Mouse (Mus musculus) neural tube, embryonic 11.5 days (tissue): ENCODE measurements around the gene Actn4. TPM values are rescaled to one million over a fixed set of nuclear protein-coding genes. Genes with fewer than 3 reads are reported as not detected.

Experiments
- ATAC-seq: fragments of 200-750 bp; cut with Nextera tagmentation; 2 replicates; pipeline ENCODE4 v1.8.0; 2017; ENCODE audit warnings: moderate number of reproducible peaks, mild to moderate bottlenecking, moderate TSS enrichment, moderate library complexity; ENCODE audit not compliant: insufficient read depth, low FRiP score, low TSS enrichment
- DNase-seq: peaks from one replicate; pipeline ENCODE4 v3.0.0-alpha.2; 2015; ENCODE audit warnings: low spot score
- H3K27ac ChIP-seq: fragments of 300-500 bp; sonication (generic); 2 replicates; pipeline ENCODE4 v1.5.1; 2014; ENCODE audit warnings: low read depth, mild to moderate bottlenecking, low read length
- H3K27me3 ChIP-seq: fragments of 300-500 bp; sonication (generic); 2 replicates; pipeline ENCODE4 v1.6.1; 2014; ENCODE audit warnings: mild to moderate bottlenecking, low read length, mixed read lengths; ENCODE audit not compliant: control insufficient read depth, insufficient read depth
- H3K36me3 ChIP-seq: fragments of 300-500 bp; sonication (generic); 2 replicates; pipeline ENCODE4 v1.6.1; 2014; ENCODE audit warnings: mild to moderate bottlenecking, low read length, moderate library complexity, mixed read lengths; ENCODE audit not compliant: control insufficient read depth, insufficient read depth
- H3K4me1 ChIP-seq: fragments of 300-500 bp; sonication (generic); 2 replicates; pipeline ENCODE4 v1.6.1; 2014; ENCODE audit warnings: low read length, mixed read lengths; ENCODE audit not compliant: control insufficient read depth, insufficient read depth
- H3K4me2 ChIP-seq: fragments of 300-500 bp; sonication (generic); 2 replicates; pipeline ENCODE4 v1.6.1; 2014; ENCODE audit warnings: low read depth, mild to moderate bottlenecking, moderate library complexity
- H3K4me3 ChIP-seq: fragments of 300-500 bp; sonication (generic); 2 replicates; pipeline ENCODE4 v1.5.1; 2014; ENCODE audit warnings: low read depth, low read length
- H3K9ac ChIP-seq: fragments of 300-500 bp; sonication (generic); 2 replicates; pipeline ENCODE4 v1.6.1; 2014; ENCODE audit warnings: mild to moderate bottlenecking, low read length
- H3K9me3 ChIP-seq: fragments of 300-500 bp; sonication (generic); 2 replicates; pipeline ENCODE4 v1.6.1; 2016; ENCODE audit warnings: low read length; ENCODE audit not compliant: control insufficient read depth
- WGBS: fragments of 180-500 bp; shearing (Covaris S2); extraction: QIAGEN DNeasy Blood & Tissue Kit; methylation state at CpG from one replicate; pipeline ENCODE4 v1.1.7; 2014; 5-methylcytosine and 5-hydroxymethylcytosine counted together
- polyA plus RNA-seq: library from polyadenylated mRNA; unstranded; fragments of >200 nt; fragmentation: Nextera tagmentation; extraction: Ambion mirVana; gene quantifications from 2 replicates; pipeline ENCODE4 v1.2.1, GENCODE M21; 2014

The Actn4 gene
- polyA plus RNA-seq, 1 experiment from 2014 or later = 201 TPM

GRCm38 (mm10) chr7:28939418-28940183 lies 22.5 kb downstream of the Actn4 start:
- Histone ChIP-seq H3K4me3 (no peak overlapping the region), H3K4me1 (peaks cover 13% of the 10 kb centered on the region; the same call in 1 of the 2 replicates), H3K9me3 (no peaks in the 10 kb centered on the region), H3K4me2 (no peak overlapping the region), H3K9ac (no peak overlapping the region), H3K36me3 (no peaks in the 10 kb centered on the region; the same call in 1 of the 2 replicates), H3K27me3 (no peaks in the 10 kb centered on the region), H3K27ac (no peak overlapping the region)
- DNase-seq = no peak
- ATAC-seq = no peak
- 89% methylated on average over 7 of the region's 7 CpGs for WGBS

DNA sequence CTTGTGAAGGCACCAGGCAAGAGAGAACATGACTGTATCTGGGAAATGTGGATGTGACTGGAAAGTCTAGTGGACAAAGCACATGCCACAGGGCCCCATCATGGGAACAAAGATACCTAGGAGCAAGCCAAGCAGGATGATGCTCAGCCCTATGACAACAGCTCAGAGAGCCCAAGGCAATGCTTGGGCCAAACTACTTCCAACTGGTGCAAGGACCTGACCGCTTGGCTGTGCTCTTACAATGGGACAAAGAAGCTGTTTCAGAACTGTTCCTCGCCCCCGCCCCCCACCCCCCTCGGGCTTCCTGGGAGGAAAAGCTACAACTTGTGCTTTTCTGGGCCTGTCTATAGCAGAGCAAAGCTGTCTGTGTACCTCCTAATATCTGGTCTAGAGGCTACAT lies 23.5 kb downstream of the Actn4 start:
- no peak overlapping the region for H3K9ac ChIP-seq
- no peak overlapping the region for H3K4me2 ChIP-seq
- ATAC-seq (no peak), DNase-seq (no peak)
- H3K27ac ChIP-seq = 0 out of 2 replicates have a peak overlapping the region, but pooled peaks have one; percentile 17
- no peak overlapping the region for H3K4me3 ChIP-seq
- H3K36me3 ChIP-seq = no peaks in the 10 kb centered on the region; the same call in 1 of the 2 replicates
- 81% methylated on average over 4 of the region's 4 CpGs for WGBS
- peaks cover 13% of the 10 kb centered on the region; the same call in 1 of the 2 replicates for H3K4me1 ChIP-seq
- H3K27me3 ChIP-seq = no peaks in the 10 kb centered on the region
- H3K9me3 ChIP-seq = no peaks in the 10 kb centered on the region

- Histone ChIP-seq H3K9me3 (no peaks in the 10 kb centered on the region), H3K36me3 (no peaks in the 10 kb centered on the region; the same call in 1 of the 2 replicates), H3K27ac (peak overlapping the region; percentile 39; the same call in 1 of the 2 replicates), H3K4me1 (peaks cover 13% of the 10 kb centered on the region; the same call in 1 of the 2 replicates), H3K4me3 (no peak overlapping the region), H3K9ac (no peak overlapping the region), H3K27me3 (no peaks in the 10 kb centered on the region), H3K4me2 (no peak overlapping the region)
- 72% methylated on average over 4 of the region's 4 CpGs for WGBS
- ATAC-seq (no peak), DNase-seq (no peak)
These were observed 25.4 kb downstream of the Actn4 start for GRCm38 (mm10) chr7:28936787-28937186.

DNA sequence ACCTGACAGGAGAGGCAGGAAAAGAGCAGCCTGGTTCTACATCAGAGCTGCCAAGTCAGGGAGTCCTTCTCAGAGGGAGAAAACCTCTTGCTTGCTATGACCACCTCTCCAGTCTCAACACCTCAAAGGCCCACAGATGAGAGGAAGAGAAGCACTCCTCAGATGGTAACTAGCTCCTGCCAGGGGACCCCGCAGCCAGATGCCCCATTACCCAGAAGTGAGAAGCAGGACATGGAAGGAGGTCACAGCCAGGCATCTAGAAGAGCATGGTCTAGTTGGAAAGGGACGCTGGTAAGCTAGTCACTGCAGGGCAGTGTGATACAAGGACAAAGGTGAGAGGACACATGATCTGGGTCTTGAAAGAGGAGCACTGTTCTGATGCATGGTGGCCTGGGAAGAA lies 28.3 kb downstream of the Actn4 start:
- 89% methylated on average over 2 of the region's 2 CpGs for WGBS
- Histone ChIP-seq H3K4me2 (no peak overlapping the region), H3K27ac (no peak overlapping the region), H3K4me3 (no peak overlapping the region), H3K9ac (no peak overlapping the region), H3K36me3 (no peaks in the 10 kb centered on the region; the same call in 1 of the 2 replicates), H3K9me3 (no peaks in the 10 kb centered on the region), H3K27me3 (no peaks in the 10 kb centered on the region), H3K4me1 (0 out of 2 replicates have a peak, but pooled peaks cover 6% of the 10 kb centered on the region)
- DNase-seq = no peak
- no peak for ATAC-seq

DNA sequence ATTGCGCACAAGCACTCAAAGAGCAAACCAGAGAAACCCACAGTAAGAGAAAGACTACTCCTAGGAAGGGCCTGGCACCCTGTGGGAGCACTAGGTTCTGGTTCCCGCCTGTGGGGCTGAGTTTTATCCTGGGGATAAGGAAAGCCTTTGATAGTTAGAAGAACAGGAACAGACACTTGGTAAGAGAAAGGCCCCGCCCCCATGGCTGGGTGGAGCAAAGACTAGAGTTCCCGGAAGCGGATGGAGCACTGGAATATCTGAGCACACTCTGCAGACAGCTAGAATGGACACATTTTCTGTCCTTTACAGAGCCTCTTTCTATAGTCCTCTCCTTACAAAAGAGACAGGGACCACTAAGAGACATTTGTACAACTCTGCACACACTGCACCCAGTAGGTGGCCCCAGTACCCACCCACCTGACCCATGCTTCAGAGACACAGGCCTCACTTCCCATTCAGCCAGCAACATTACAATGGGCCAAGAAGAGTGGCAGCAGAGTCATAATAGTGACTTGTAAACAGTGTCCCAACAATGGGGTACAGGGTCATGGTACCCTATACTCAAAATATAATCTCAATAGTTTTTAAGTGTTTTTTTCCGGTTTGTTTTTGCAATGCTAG lies 29.6 kb downstream of the Actn4 start:
- 90% methylated on average over 6 of the region's 6 CpGs for WGBS
- no peak for ATAC-seq
- H3K9ac ChIP-seq = no peak overlapping the region
- H3K27ac ChIP-seq = no peak overlapping the region
- no peaks in the 10 kb centered on the region; the same call in 1 of the 2 replicates for H3K36me3 ChIP-seq
- H3K9me3 ChIP-seq = no peaks in the 10 kb centered on the region
- H3K4me1 ChIP-seq = 0 out of 2 replicates have a peak, but pooled peaks cover 5% of the 10 kb centered on the region
- H3K4me2 ChIP-seq = no peak overlapping the region
- H3K27me3 ChIP-seq = no peaks in the 10 kb centered on the region
- H3K4me3 ChIP-seq = no peak overlapping the region
- no peak for DNase-seq

GRCm38 (mm10) chr7:28931695-28932039 lies 30.5 kb downstream of the Actn4 start:
- no peak overlapping the region for H3K4me3 ChIP-seq
- 0 out of 2 replicates have a peak, but pooled peaks cover 5% of the 10 kb centered on the region for H3K4me1 ChIP-seq
- no peak overlapping the region for H3K4me2 ChIP-seq
- ATAC-seq (no peak), DNase-seq (no peak)
- H3K9me3 ChIP-seq = no peaks in the 10 kb centered on the region
- no peaks in the 10 kb centered on the region for H3K27me3 ChIP-seq
- WGBS = 91% methylated on average over 4 of the region's 4 CpGs
- H3K36me3 ChIP-seq = no peaks in the 10 kb centered on the region; the same call in 1 of the 2 replicates
- H3K27ac ChIP-seq = no peak overlapping the region
- H3K9ac ChIP-seq = no peak overlapping the region

GRCm38 (mm10) chr7:28931032-28931694 lies 31.0 kb downstream of the Actn4 start:
- ATAC-seq (no peak), DNase-seq (no peak)
- Histone ChIP-seq H3K27me3 (no peaks in the 10 kb centered on the region), H3K4me1 (0 out of 2 replicates have a peak, but pooled peaks cover under 1% of the 10 kb centered on the region), H3K9ac (no peak overlapping the region), H3K36me3 (no peaks in the 10 kb centered on the region; the same call in 1 of the 2 replicates), H3K9me3 (no peaks in the 10 kb centered on the region), H3K4me2 (no peak overlapping the region), H3K4me3 (no peak overlapping the region), H3K27ac (no peak overlapping the region)
- 93% methylated on average over 7 of the region's 7 CpGs for WGBS

GRCm38 (mm10) chr7:28930320-28931031 lies 31.7 kb downstream of the Actn4 start:
- H3K4me2 ChIP-seq = no peak overlapping the region
- no peaks in the 10 kb centered on the region; the same call in 1 of the 2 replicates for H3K36me3 ChIP-seq
- no peak overlapping the region for H3K9ac ChIP-seq
- WGBS = 66% methylated on average over 5 of the region's 5 CpGs
- H3K27me3 ChIP-seq = no peaks in the 10 kb centered on the region
- ATAC-seq (no peak), DNase-seq (no peak)
- peaks cover 7% of the 10 kb centered on the region for H3K4me1 ChIP-seq
- H3K27ac ChIP-seq = no peak overlapping the region
- H3K9me3 ChIP-seq = no peaks in the 10 kb centered on the region
- H3K4me3 ChIP-seq = no peak overlapping the region
